Mouse (Mus musculus): ENCODE measurements around the gene Syn3. TPM values are rescaled to one million over a fixed set of nuclear protein-coding genes. Genes with fewer than 3 reads are reported as not detected.

Gene Syn3
- total RNA-seq, 2 experiments from 2014 or later, result 2.9 to 3.8 TPM

DNA sequence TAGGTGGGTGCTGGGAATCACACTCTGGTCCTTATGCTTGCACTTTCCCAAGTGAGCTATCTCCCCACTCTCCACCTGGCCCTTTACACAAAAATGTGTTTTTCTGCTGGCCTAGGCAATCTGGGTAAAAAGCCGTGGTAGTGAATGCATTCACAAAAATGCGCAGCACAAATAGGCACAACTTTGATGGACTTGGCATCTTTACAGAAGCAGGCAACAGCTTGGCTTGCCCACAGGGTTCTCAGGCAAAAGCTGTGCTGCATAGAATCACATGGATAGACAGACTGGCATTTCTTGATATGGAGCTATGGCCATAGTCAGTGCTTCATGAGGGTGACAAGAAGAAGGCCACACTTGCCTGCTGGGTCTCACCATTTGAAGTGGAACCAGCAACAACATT lies 419.9 kb downstream of the Syn3 start:
- no peak for DNase-seq

GRCm38 (mm10) chr10:86077272-86077671 lies 421.4 kb downstream of the Syn3 start:
- DNase-seq, result no peak

GRCm38 (mm10) chr10:86074971-86075711 lies 423.6 kb downstream of the Syn3 start:
- no peak for DNase-seq

GRCm38 (mm10) chr10:86074134-86074533 lies 424.6 kb downstream of the Syn3 start:
- no peak for DNase-seq

DNA sequence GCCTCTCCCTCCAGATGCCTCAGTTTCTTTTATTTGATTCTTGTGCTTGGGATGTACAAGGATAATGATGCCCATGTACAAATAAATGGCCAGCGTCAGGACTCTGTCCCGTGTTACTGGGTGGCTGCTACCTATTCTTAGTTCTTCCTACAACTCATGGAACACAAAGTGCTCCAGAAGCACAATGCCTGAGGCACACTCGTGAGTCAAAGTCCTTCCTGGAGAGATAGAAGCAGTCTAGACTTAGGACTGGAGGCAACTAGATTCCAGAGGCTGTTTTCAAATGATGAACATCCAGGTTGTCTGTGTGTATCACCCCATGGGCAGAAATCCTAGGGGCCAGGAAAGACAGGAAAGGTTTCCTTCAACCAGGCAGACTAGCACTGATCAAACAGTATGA lies 427.9 kb downstream of the Syn3 start:
- no peak for DNase-seq

DNA sequence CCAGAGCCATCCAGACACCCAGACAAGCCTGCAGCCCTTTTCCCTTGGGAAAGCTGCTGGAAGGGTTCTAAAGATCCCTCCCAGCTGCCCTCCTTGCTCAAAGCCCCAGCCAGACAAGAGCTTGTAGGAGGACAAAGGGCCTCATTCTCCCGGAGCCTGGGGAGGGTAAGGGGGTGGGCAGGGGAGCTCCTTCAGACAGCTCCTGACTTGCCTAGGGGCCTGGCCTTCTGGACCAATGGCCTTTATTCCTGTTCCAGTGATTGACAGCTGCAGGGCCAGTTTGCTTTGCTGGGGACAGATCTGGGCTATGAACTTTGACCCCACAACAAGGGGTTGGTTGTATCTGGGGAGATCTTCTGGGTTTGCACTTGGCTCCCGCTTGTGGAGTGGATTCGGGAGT lies 429.4 kb downstream of the Syn3 start:
- no peak for DNase-seq

GRCm38 (mm10) chr10:86067911-86068310 lies 430.8 kb downstream of the Syn3 start:
- no peak for DNase-seq

DNA sequence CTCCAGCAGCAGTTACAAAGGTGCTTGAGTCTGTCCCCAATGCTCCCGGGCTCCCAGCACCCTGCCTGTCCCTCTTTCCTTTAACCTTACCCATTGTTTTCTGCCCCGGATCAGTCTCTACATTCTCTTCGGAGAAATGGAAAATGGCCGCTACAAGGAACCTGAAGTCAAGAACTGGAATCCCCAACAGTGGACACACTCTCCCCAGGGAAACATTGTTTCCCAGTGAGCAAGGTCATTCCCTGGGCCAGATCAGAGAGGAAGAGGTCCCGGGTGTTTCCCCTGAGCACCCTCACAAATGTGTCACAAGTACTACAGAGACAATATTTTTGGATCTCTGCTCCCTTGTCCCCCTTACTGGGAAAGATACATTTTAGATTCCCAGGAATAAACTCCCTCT lies 432.0 kb downstream of the Syn3 start:
- no peak for DNase-seq

DNA sequence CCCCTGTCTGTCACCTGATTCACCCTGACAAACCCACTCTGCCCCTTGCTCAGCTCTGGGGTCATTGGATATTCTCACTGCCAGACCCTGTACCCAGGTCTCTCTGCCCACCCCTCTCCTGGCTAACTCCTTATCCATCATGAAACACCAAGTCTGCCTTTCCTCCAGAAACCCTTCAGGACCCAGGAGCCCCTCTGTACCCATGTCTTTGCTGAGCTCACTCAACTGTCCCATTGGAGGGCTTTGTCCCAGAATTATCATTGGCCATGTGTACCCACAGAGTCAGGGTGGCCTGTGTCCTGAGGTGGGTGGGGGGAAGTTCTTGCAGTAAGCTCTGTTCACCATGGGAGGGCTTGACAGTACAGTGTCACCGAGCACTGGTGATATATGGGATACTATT lies 433.0 kb downstream of the Syn3 start:
- DNase-seq, result no peak

GRCm38 (mm10) chr10:86064937-86065336 lies 433.8 kb downstream of the Syn3 start:
- peak; percentile 80 for DNase-seq

DNA sequence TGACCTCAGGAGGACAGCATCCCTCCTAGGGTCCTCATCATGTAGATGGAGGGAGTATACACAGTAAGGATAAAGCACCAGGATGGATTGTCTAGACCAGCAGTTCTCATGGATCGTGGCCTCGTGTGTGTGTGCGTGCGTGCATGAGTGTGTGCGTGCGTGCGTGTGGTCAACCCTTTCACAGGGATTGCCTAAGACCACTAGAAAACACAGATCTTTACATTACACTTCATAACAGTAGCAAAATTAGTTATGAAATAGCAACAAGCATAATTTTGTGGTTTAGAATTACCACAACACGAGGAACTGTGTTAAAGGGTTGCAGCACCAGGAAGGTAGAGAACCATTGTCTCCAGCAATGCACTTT lies 435.7 kb downstream of the Syn3 start:
- no peak for DNase-seq

DNA sequence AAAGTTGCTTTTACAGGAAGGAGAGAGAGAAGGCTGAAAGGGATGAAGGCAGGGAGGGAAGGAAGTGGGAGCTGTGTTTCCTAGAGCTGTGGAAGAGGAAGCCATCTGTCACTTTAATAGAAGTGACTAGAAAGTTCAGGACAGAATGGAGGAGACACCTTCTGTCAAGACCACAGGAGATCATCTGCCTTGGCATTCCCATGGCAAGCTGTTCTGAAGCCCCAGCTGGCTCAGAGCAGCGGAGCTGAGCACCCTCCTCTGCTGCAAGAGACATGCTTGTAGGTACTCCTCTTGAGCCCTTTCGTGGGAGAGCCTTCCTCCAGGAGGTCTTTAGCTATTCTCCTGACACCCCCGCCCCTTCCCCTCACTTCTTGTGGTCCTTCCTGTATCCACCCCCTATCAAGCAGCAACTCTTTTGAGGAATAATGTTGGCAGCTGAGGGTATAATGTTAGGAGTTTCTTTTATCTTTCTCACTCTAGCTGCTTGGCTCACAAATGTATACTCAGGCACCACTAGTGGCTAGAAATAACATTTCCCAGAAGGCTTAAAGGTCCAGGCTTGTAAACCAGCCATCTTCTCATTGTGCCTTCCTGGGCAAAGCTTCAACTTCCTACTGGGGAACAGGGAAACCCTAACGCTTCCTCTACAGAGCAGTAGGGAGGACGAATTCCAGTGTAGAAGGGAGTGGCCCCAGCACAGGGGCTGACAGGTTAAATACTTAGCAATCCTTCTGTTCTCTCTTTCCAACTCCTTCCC lies 436.3 kb downstream of the Syn3 start:
- DNase-seq, result no peak

GRCm38 (mm10) chr10:86060267-86060666 lies 438.4 kb downstream of the Syn3 start:
- no peak for DNase-seq

DNA sequence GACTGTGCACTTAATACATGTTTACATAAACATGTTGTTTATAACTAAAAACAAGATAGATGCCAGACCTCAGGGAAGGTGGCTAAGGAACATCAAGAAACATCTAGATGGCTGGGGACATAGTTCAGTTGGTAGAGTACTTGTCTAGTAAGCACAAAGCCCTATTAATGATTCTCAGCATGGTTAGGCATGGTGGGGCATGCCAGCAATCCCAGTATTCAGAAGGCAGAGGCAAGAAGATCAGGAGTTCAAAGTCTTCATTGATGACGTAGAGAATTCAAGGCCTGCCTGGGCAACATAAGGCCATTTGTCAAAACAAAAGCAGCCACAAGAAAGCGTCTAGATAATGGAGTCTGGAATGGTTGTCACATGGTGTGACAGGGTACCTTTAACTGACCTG lies 441.0 kb downstream of the Syn3 start:
- no peak for DNase-seq

GRCm38 (mm10) chr10:86057286-86057685 lies 441.4 kb downstream of the Syn3 start:
- DNase-seq, result no peak

- no peak for DNase-seq
These were observed 442.3 kb downstream of the Syn3 start for GRCm38 (mm10) chr10:86056297-86056903.

GRCm38 (mm10) chr10:86052818-86053522 lies 445.7 kb downstream of the Syn3 start:
- no peak for DNase-seq

DNA sequence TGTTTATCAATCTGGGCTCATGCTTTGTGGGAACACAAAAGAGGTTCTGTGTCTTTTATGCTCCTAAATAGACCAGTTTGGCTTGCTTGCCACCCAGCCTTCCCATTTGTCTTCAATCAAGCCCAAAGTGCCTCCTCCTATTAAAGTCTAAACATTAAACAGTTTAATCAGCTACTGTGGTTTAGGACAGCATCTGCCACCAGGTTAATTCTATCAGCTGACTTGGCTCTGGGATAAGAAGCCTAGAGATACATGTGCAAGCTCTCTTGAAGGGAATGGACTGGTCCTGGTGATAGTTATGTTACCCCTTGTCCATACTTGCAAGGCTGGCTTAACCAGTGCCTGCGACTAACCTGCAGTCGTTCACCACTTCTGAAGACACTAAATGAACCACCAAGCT lies 448.2 kb downstream of the Syn3 start:
- DNase-seq, result no peak

DNA sequence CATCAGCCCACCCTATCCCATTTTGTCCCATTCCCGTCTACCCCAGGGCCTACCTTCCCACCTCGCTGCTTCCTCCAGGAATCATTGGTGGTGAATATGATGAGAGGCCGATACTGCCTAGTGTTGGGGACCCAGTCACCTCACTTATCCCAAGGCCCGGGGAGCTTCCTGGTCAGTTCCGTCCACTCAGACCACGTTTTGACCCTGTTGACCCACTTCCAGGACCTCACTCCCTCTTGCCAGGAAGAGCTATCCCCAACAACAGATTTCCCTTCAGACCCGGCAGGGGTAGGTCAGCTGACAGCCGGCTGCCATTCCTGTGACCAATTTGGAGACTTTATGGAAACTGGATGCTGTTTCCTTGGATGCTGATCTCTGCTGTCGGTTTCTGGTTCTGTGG lies 450.9 kb downstream of the Syn3 start:
- no peak for DNase-seq

GRCm38 (mm10) chr10:86046371-86046770 lies 452.3 kb downstream of the Syn3 start:
- DNase-seq, result no peak

DNA sequence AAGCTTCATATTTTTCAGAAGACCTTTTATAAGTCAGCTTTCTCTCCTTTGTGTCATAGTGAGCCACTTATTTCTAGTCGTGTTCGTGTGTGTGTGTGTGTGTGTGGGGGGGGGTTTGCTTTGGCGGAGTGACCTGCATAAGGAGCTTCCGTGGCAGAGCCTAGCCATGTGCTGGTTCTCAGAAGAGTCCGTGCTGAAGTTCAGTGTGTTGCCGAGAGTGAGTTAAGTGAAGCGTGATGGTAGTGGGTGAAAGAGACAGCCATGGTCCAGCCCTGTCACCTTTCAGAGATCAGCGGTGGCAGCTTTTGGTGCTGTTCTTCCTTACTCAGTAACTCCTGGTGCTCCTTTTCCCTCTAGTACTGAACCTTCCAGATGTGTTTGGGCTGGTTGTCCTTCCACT lies 454.6 kb downstream of the Syn3 start:
- no peak for DNase-seq

- DNase-seq, result no peak
These were observed 455.0 kb downstream of the Syn3 start for GRCm38 (mm10) chr10:86043651-86044050.

All from adrenal gland, postnatal 10 days (tissue).